Mouse (Mus musculus) G1E (cell line): ENCODE measurements around the gene Lrp4. TPM values are rescaled to one million over a fixed set of nuclear protein-coding genes. Genes with fewer than 3 reads are reported as not detected.

Source experiments
- ATAC-seq: 2 replicates; pipeline ENCODE4 v1.8.0; 2016; ENCODE audit warnings: mild to moderate bottlenecking; ENCODE audit not compliant: insufficient number of reproducible peaks, poor library complexity, low FRiP score, severe bottlenecking; ENCODE audit errors: extremely low read depth
- DNase-seq: peaks from one replicate; pipeline ENCODE4 v3.0.0; 2012; ENCODE audit warnings: low spot score
- H3K27me3 ChIP-seq: 2 replicates; pipeline ENCODE4 v1.6.1; 2012; ENCODE audit warnings: mild to moderate bottlenecking, low read length, inconsistent platforms; ENCODE audit not compliant: insufficient read depth
- H3K36me3 ChIP-seq: replicated peaks from 2 replicates; pipeline ENCODE3; 2012; ENCODE audit warnings: mild to moderate bottlenecking, inconsistent platforms
- H3K4me1 ChIP-seq: 2 replicates; pipeline ENCODE4 v1.6.1; 2012; ENCODE audit warnings: low read depth, low read length, inconsistent platforms, mixed read lengths; ENCODE audit not compliant: insufficient read depth
- H3K4me3 ChIP-seq: 2 replicates; pipeline ENCODE4 v1.5.1; 2012; ENCODE audit warnings: low read depth, mild to moderate bottlenecking, inconsistent platforms, low read length, moderate library complexity, mixed read lengths
- H3K9me3 ChIP-seq: replicated peaks from 2 replicates; pipeline ENCODE4 v1.6.1; 2012; ENCODE audit warnings: inconsistent platforms
- CTCF ChIP-seq: IDR thresholded peaks from 2 replicates; pipeline ENCODE4 v1.5.1; 2012; ENCODE audit warnings: low read depth, low read length, inconsistent platforms, mixed read lengths
- GATA1 ChIP-seq: IDR thresholded peaks from 2 replicates; pipeline ENCODE4 v1.6.1; 2012; ENCODE audit warnings: borderline replicate concordance, low read length, inconsistent platforms, mixed read lengths
- GATA2 ChIP-seq: IDR thresholded peaks from 2 replicates; pipeline ENCODE4 v1.6.1; 2012; ENCODE audit warnings: low read depth, low read length, inconsistent platforms, borderline replicate concordance
- POLR2AphosphoS5 ChIP-seq: IDR thresholded peaks from 2 replicates; pipeline ENCODE4 v1.6.1; 2012; ENCODE audit warnings: low read depth, low read length, inconsistent platforms; ENCODE audit not compliant: insufficient replicate concordance
- TAL1 ChIP-seq: conservative IDR thresholded peaks from 2 replicates; pipeline ENCODE4 v1.6.1; 2012; ENCODE audit warnings: low read depth, low read length, inconsistent platforms, mixed read lengths
- polyA plus RNA-seq: library from polyadenylated mRNA; stranded (reverse); fragments of >175 nt; gene quantifications from 2 replicates; pipeline ENCODE4 v1.2.3, GENCODE M21; 2012
- total RNA-seq, 2 experiments: library from RNA; stranded (forward) in 1 of 2; stranded (reverse) in 1 of 2; fragments of 200-1000 nt in 1 of 2; fragments of >200 nt in 1 of 2; fragmentation: Nextera tagmentation in 1 of 2; gene quantifications; 2 replicates each; pipeline ENCODE4 v1.2.3; 2014 to 2017

The Lrp4 gene
- total and polyA plus RNA-seq, 3 experiments, result 0.22 TPM; not detected in 2

GRCm38 (mm10) chr2:91444286-91444892 lies 12.9 kb upstream of the Lrp4 start, which contains the start of gene 1110051M20Rik:
1110051M20Rik (minus strand) TSS chr2:91444704.
- Histone ChIP-seq H3K27me3 (peaks cover 19% of the 10 kb centered on the region), H3K9me3 (0 out of 2 replicates have a peak, but pooled peaks cover 2% of the 10 kb centered on the region), H3K4me3 (peak within 1 kb of the TSS; percentile 25; the same call in 1 of the 2 replicates), H3K4me1 (no peaks in the 10 kb centered on the region), H3K36me3 (no peaks in the 10 kb centered on the region)
- TF ChIP-seq POLR2AphosphoS5 (no peak), GATA2 (no peak)
- no peak for ATAC-seq
- no peak for DNase-seq

- TF ChIP-seq GATA1 (no peak), GATA2 (no peak), CTCF (no peak), TAL1 (no peak), POLR2AphosphoS5 (no peak)
Measured at GRCm38 (mm10) chr2:91449662-91450061, 7.6 kb upstream of the Lrp4 start.

GRCm38 (mm10) chr2:91450316-91450715 lies 7.0 kb upstream of the Lrp4 start:
- ATAC-seq (no peak), DNase-seq (no peak)
- no peaks in the 10 kb centered on the region for H3K4me1 ChIP-seq
- peaks cover 26% of the 10 kb centered on the region for H3K27me3 ChIP-seq
- no peak overlapping the region for H3K4me3 ChIP-seq
- 0 out of 2 replicates have a peak, but pooled peaks cover 2% of the 10 kb centered on the region for H3K9me3 ChIP-seq
- no peak for TF ChIP-seq POLR2AphosphoS5
- no peak for TF ChIP-seq TAL1
- H3K36me3 ChIP-seq, result no peaks in the 10 kb centered on the region

More at GRCm38 (mm10) chr2:91449662-91450061, 7.6 kb upstream of the Lrp4 start:
- no peaks in the 10 kb centered on the region for H3K36me3 ChIP-seq
- 0 out of 2 replicates have a peak, but pooled peaks cover 2% of the 10 kb centered on the region for H3K9me3 ChIP-seq
- peaks cover 20% of the 10 kb centered on the region for H3K27me3 ChIP-seq
- no peaks in the 10 kb centered on the region for H3K4me1 ChIP-seq
- no peak overlapping the region for H3K4me3 ChIP-seq
- ATAC-seq, result no peak
- DNase-seq, result no peak

GRCm38 (mm10) chr2:91452658-91453057 lies 4.7 kb upstream of the Lrp4 start:
- DNase-seq, result no peak
- Histone ChIP-seq H3K27me3 (peaks cover 43% of the 10 kb centered on the region), H3K9me3 (no peaks in the 10 kb centered on the region), H3K36me3 (no peaks in the 10 kb centered on the region), H3K4me1 (peaks cover 1% of the 10 kb centered on the region; the same call in 1 of the 2 replicates), H3K4me3 (no peak overlapping the region)
- no peak for ATAC-seq
- no peak for TF ChIP-seq CTCF

GRCm38 (mm10) chr2:91453231-91454075 lies 3.9 kb upstream of the Lrp4 start:
- Histone ChIP-seq H3K4me3 (no peak overlapping the region), H3K27me3 (peaks cover 46% of the 10 kb centered on the region), H3K4me1 (peaks cover 3% of the 10 kb centered on the region; the same call in 1 of the 2 replicates), H3K36me3 (no peaks in the 10 kb centered on the region), H3K9me3 (no peaks in the 10 kb centered on the region)
- ATAC-seq, result no peak
- no peak for TF ChIP-seq GATA1
- no peak for TF ChIP-seq TAL1
- TF ChIP-seq POLR2AphosphoS5, result no peak
- no peak for DNase-seq

- Histone ChIP-seq H3K27me3 (peaks cover 56% of the 10 kb centered on the region), H3K9me3 (no peaks in the 10 kb centered on the region), H3K4me3 (no peak overlapping the region), H3K36me3 (no peaks in the 10 kb centered on the region), H3K4me1 (peaks cover 3% of the 10 kb centered on the region; the same call in 1 of the 2 replicates)
- ATAC-seq (no peak), DNase-seq (no peak)
- TF ChIP-seq CTCF (no peak), TAL1 (no peak), GATA1 (no peak), POLR2AphosphoS5 (no peak), GATA2 (no peak)
Measured at GRCm38 (mm10) chr2:91454434-91454833, 2.9 kb upstream of the Lrp4 start.
